Mouse (Mus musculus) liver, postnatal 0 days (tissue): ENCODE results near the gene Ppp1r13b.

ENCODE experiments used
- CTCF ChIP-seq: sonication (generic); IDR thresholded peaks from 2 replicates; pipeline ENCODE4 v1.5.1; 2016; ENCODE audit warnings: antibody characterized with exemption, low read depth
- EP300 ChIP-seq: IDR thresholded peaks from 2 replicates; pipeline ENCODE4 v1.6.1; 2016; ENCODE audit warnings: antibody characterized with exemption, low read depth, mild to moderate bottlenecking

DNA sequence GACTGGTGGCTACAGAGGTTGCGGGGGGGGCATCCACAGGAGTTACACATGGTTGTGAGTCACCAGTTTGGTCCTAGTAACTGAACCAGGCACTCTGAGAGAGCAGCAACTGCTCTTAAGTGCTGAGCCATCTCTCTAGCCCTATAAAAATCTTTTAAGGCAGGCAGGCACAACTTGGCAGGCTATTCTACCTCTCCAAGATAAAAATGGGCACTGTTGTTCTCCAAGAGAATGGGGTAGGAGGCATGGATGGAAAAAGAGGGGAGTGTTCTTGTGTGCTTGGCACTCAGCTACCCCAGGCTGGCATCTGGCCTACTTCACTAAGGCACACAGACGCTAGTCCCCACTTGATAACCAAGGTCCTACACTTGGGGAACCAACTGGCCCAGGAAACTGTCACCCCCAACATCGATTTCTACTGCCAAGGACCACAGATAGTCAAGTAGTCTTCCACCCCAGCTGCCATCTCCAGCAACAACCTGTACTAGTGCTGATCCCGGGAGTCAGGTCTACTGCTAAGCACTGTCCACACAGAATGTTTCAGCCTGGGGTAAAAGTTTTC is 19.5 kb downstream of the Ppp1r13b start:
- TF ChIP-seq CTCF (no peak), EP300 (no peak)
